Mouse (Mus musculus) small intestine, adult 2 months (tissue): Measurements from ENCODE around the gene Sh2d1b2.

Source experiments
- CTCF ChIP-seq: fragments of 200-500 bp; IDR thresholded peaks from 2 replicates; pipeline ENCODE4 v1.5.1; 2012; ENCODE audit warnings: low read depth, mild to moderate bottlenecking, control low read depth, inconsistent platforms, low read length, moderate library complexity, mixed read lengths; ENCODE audit not compliant: insufficient replicate concordance, insufficient read length; ENCODE audit errors: extremely low read depth
- POLR2A ChIP-seq: fragments of 200-500 bp; IDR thresholded peaks from 2 replicates; pipeline ENCODE4 v1.6.1; 2012; ENCODE audit warnings: low read depth, mild to moderate bottlenecking, control low read depth, inconsistent platforms, low read length, moderate library complexity

DNA sequence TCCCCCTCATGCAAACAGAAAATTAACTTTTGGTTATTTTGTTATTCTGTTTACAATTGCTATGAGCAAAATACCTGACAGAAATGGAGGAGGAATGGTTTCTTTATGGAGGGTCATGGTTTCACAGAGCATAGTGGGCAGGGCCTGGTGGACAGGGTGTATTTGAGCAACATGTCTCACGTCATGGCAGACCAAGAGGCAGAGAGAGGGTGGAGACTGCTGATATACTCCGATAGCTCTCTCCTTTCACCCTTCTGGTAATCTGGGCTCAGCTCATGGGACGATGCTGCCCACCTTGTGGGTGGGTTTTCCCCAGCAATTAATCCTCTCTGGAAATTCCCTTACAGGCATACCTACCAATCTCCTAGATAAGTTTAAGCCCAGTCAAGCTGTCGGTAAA, 42.3 kb upstream of the Sh2d1b2 start:
- no peak for TF ChIP-seq POLR2A
- no peak for TF ChIP-seq CTCF
